Mouse (Mus musculus) heart, embryonic 12.5 days (tissue): ENCODE measurements around the gene Creb5. TPM values are rescaled to one million over a fixed set of nuclear protein-coding genes. Genes with fewer than 3 reads are reported as not detected.

Experiments used
- ATAC-seq: fragments of 200-750 bp; cut with Nextera tagmentation; 2 replicates; pipeline ENCODE4 v1.8.0; 2017; ENCODE audit warnings: moderate TSS enrichment, moderate library complexity; ENCODE audit not compliant: insufficient number of reproducible peaks, low FRiP score
- H3K27ac ChIP-seq: fragments of 300-500 bp; sonication (generic); 2 replicates; pipeline ENCODE4 v1.5.1; 2016; ENCODE audit warnings: mild to moderate bottlenecking, moderate library complexity; ENCODE audit not compliant: poor library complexity, severe bottlenecking
- H3K27me3 ChIP-seq: fragments of 300-500 bp; sonication (generic); replicated peaks from 2 replicates; pipeline ENCODE4 v1.6.1; 2016; ENCODE audit warnings: mild to moderate bottlenecking, moderate library complexity
- H3K36me3 ChIP-seq: fragments of 300-500 bp; sonication (generic); 2 replicates; pipeline ENCODE4 v1.6.1; 2016; ENCODE audit warnings: mild to moderate bottlenecking, moderate library complexity
- H3K4me1 ChIP-seq: fragments of 300-500 bp; sonication (generic); replicated peaks from 2 replicates; pipeline ENCODE4 v1.6.1; 2016; ENCODE audit warnings: mild to moderate bottlenecking
- H3K4me2 ChIP-seq: fragments of 300-500 bp; sonication (generic); 2 replicates; pipeline ENCODE4 v1.6.1; 2016; ENCODE audit warnings: mild to moderate bottlenecking, moderate library complexity
- H3K4me3 ChIP-seq: fragments of 300-500 bp; sonication (generic); 2 replicates; pipeline ENCODE4 v1.5.1; 2016; ENCODE audit warnings: mild to moderate bottlenecking
- H3K9ac ChIP-seq: fragments of 300-500 bp; sonication (generic); 2 replicates; pipeline ENCODE4 v1.6.1; 2016; ENCODE audit warnings: mild to moderate bottlenecking, moderate library complexity
- H3K9me3 ChIP-seq: fragments of 300-500 bp; sonication (generic); replicated peaks from 2 replicates; pipeline ENCODE4 v1.6.1; 2016; ENCODE audit warnings: mild to moderate bottlenecking, moderate library complexity
- WGBS: fragments of 180-500 bp; shearing (Covaris S2); methylation state at CpG from one replicate; pipeline ENCODE4 v1.1.7; 2016; 5-methylcytosine and 5-hydroxymethylcytosine counted together
- polyA plus RNA-seq: library from polyadenylated mRNA; unstranded; fragments of >200 nt; fragmentation: Nextera tagmentation; extraction: Ambion mirVana; gene quantifications from 2 replicates; pipeline ENCODE4 v1.2.1, GENCODE M21; 2016

The Creb5 gene
- polyA plus RNA-seq, 1 experiment from 2014 or later, result 34.9 TPM

DNA sequence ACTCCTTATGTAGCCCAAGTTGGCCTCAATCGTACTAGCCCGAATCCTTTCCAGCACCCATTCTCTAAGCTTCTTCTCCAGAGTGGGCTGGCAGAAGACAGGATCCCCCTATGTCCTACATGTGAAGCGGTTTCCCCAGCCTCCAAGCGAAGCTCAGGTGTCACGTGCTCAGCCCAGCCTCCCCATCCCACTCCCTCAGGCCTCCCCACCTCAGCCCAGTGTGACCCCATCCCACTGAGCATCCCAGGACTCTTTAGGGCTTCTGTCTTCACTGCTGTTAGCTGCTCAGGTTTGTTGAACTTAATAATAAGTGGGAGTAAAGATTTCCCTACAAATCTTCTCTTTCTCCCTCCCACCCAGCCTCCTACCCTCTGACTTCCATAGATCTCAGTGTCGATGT, 261.2 kb downstream of the Creb5 start:
- H3K27me3 ChIP-seq, result no peaks in the 10 kb centered on the region
- H3K4me2 ChIP-seq, result no peak overlapping the region
- peaks cover 29% of the 10 kb centered on the region for H3K4me1 ChIP-seq
- H3K4me3 ChIP-seq, result no peak overlapping the region
- H3K36me3 ChIP-seq, result no peaks in the 10 kb centered on the region
- H3K9ac ChIP-seq, result no peak overlapping the region
- H3K27ac ChIP-seq, result no peak overlapping the region
- ATAC-seq, result no peak
- 0 out of 2 replicates have a peak, but pooled peaks cover 3% of the 10 kb centered on the region for H3K9me3 ChIP-seq
- WGBS, result 63% methylated on average over 6 of the region's 6 CpGs

DNA sequence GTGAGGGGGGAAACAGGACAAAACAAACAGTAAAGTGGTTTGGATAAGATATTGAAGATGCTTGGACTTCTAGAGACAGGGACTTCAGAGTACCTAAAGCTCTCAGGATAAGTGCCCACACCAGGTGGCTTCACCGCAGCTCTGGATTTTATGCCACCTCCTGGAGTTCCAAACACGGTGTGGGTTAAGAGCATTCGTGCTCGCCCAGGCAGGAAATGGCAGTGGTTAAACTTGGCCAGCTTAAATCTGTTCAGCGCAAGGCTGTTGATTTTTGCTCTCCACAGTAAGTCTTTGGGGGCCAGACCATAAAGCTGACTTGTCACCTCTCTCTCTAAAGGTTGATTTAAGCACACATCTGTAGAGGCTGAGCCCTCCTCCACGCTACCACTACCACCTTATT, 262.3 kb downstream of the Creb5 start:
- H3K36me3 ChIP-seq, result no peaks in the 10 kb centered on the region
- H3K27me3 ChIP-seq, result no peaks in the 10 kb centered on the region
- H3K27ac ChIP-seq, result no peak overlapping the region
- no peak overlapping the region for H3K9ac ChIP-seq
- ATAC-seq, result no peak
- no peak overlapping the region for H3K4me2 ChIP-seq
- H3K4me1 ChIP-seq, result peaks cover 29% of the 10 kb centered on the region
- no peak overlapping the region for H3K4me3 ChIP-seq
- 0 out of 2 replicates have a peak, but pooled peaks cover 2% of the 10 kb centered on the region for H3K9me3 ChIP-seq
- WGBS, result 66% methylated on average over 6 of the region's 6 CpGs

DNA sequence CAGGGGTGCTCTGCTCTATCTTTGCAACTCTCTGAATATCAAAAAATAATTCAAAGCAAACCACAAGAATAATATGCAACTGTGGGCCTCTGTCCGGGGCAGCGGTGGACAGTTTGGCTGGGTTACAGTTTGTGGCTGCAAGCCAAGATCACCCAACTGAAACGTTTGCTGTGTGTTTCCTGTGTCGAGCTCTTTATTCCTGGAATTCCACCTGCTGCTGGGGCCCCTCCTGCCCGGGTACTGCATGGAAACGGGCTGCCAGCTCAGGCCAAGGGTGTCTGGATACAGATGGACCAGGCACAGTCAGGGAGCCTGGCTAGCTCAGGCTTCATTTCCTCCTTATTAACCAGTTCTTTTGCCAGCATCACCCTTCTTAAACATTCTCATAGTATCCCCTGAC, 269.0 kb downstream of the Creb5 start:
- H3K4me2 ChIP-seq, result 0 out of 2 replicates have a peak overlapping the region, but pooled peaks have one; percentile 0
- H3K9ac ChIP-seq, result no peak overlapping the region
- H3K4me3 ChIP-seq, result no peak overlapping the region
- ATAC-seq, result no peak
- no peaks in the 10 kb centered on the region for H3K9me3 ChIP-seq
- H3K27ac ChIP-seq, result no peak overlapping the region
- 16% methylated on average over 6 of the region's 6 CpGs for WGBS
- no peaks in the 10 kb centered on the region for H3K36me3 ChIP-seq
- H3K27me3 ChIP-seq, result no peaks in the 10 kb centered on the region
- peaks cover 16% of the 10 kb centered on the region for H3K4me1 ChIP-seq

DNA sequence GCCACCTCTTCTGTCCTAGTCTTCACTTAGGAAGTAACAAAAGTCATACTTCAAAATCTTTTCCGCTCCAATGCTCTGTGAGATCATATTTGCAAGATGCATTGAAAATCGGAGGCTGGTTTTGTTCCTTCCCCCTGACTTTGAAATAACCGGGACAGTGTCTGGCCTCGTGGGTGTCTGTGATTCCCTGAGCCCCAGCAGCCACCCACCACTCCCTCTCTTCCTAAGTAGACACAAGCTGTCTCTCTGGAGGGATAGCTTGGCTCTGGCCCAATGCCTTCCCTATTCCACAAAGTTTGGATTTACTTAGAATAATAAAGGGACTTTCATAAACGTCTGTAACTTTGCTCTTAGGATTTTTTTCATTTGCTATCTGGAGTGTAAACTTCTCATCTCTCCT, 273.9 kb downstream of the Creb5 start:
- no peak overlapping the region for H3K27ac ChIP-seq
- H3K4me1 ChIP-seq, result peaks cover 34% of the 10 kb centered on the region
- no peaks in the 10 kb centered on the region for H3K9me3 ChIP-seq
- no peaks in the 10 kb centered on the region for H3K27me3 ChIP-seq
- no peak overlapping the region for H3K4me3 ChIP-seq
- 0 out of 2 replicates have a peak overlapping the region, but pooled peaks have one; percentile 18 for H3K9ac ChIP-seq
- ATAC-seq, result no peak
- no peaks in the 10 kb centered on the region for H3K36me3 ChIP-seq
- no peak overlapping the region for H3K4me2 ChIP-seq
- WGBS, result 56% methylated on average over 5 of the region's 5 CpGs

DNA sequence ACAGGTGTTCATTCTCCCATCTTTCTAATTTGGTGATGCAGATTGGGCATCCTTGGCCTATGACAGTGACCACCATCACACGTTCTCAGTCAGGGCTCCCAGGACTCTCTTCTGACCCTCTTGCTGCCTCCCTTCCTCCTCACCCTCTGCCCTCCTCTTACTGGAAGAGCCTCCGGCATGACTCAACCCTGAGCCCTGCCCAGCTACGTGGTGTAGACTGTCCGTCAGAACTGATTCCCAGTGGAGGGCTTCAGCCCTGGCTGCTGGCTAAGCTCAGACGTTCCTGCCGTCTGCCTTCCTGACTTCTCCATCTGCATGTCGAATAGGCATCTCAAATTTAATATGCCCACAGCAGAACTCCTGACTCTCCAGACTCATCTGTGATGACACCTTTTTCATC, 275.5 kb downstream of the Creb5 start:
- no peak overlapping the region for H3K27ac ChIP-seq
- H3K4me1 ChIP-seq, result peaks cover 40% of the 10 kb centered on the region
- 46% methylated on average over 7 of the region's 7 CpGs for WGBS
- H3K36me3 ChIP-seq, result no peaks in the 10 kb centered on the region
- H3K4me2 ChIP-seq, result no peak overlapping the region
- H3K9ac ChIP-seq, result no peak overlapping the region
- no peaks in the 10 kb centered on the region for H3K9me3 ChIP-seq
- H3K27me3 ChIP-seq, result no peaks in the 10 kb centered on the region
- peak; percentile 51; the same call in 1 of the 2 replicates for ATAC-seq
- no peak overlapping the region for H3K4me3 ChIP-seq

DNA sequence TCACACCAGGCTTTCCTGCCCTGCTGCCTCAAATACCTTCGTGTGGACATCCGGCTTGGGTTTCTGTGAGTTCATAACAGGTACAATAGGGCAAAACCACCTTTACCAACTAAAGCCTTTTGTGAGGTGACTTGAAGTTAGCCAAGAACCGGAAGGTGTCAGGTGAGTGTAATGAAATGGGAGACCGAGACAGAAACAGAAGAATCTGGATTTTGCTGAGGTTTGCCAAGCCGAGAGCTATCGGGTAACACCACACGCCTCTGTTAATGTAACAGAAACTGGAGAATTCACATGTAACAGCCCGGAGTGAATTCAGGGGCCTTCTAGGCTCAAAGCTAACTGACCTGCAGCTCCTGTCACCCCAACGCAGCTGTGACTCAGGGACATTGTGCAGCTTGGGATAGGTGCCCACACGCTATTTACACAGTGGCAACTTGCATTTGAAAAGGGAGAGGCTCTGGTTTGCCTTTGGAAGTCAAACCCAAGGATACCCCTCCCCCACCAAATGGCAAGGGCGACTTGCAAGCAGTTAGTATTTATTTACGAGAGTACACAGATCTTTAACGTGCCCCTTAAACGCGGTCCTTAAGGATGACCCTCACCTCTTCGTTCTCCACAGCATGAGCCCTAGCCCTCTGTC, 276.6 kb downstream of the Creb5 start:
- 81% methylated on average over 16 of the region's 16 CpGs for WGBS
- Histone ChIP-seq H3K27ac (no peak overlapping the region), H3K36me3 (no peaks in the 10 kb centered on the region), H3K4me1 (peaks cover 45% of the 10 kb centered on the region), H3K4me2 (no peak overlapping the region), H3K9ac (no peak overlapping the region), H3K27me3 (no peaks in the 10 kb centered on the region), H3K9me3 (no peaks in the 10 kb centered on the region), H3K4me3 (no peak overlapping the region)
- ATAC-seq, result no peak

DNA sequence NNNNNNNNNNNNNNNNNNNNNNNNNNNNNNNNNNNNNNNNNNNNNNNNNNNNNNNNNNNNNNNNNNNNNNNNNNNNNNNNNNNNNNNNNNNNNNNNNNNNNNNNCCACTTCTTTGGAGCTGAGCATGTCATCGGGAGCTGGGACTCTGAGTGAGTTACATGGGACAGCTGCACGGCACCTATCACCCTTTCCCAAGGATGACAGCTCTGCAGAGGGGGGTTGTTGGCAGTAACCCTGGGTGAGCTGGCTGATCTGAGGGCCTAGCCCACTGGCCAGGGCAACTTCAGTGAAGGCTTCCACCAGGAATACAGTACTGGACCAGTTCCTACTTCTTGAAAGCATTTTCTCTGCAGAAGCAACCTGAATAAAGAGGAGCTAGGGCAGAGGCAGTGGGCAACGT, 282.4 kb downstream of the Creb5 start:
- Histone ChIP-seq H3K27ac (no peak overlapping the region), H3K9ac (no peak overlapping the region), H3K4me1 (peaks cover 56% of the 10 kb centered on the region)

DNA sequence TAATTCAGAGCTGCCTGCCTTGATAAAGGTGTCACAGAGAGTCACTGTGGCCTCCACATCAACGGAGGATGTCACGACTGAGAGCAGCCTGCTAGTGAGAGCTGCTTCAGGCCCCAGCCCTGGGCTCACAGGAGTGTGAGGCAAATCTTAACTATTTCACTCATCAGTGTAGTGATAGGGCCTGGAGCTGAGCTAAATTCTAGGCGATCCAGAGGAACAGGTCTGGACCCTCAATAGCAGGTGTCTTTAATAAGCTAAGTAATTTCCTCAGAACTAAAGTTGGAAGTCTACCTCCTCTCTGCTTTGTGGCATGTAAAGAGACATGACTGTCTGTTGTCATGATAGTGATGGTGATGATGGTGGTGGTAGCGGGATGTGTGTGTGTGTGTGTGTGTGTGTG, 283.8 kb downstream of the Creb5 start:
- H3K4me3 ChIP-seq, result no peak overlapping the region
- no peaks in the 10 kb centered on the region for H3K36me3 ChIP-seq
- H3K9me3 ChIP-seq, result no peaks in the 10 kb centered on the region
- H3K4me2 ChIP-seq, result no peak overlapping the region
- 68% methylated on average over 4 of the region's 4 CpGs for WGBS
- no peak for ATAC-seq
- no peak overlapping the region for H3K9ac ChIP-seq
- no peak overlapping the region for H3K27ac ChIP-seq
- H3K4me1 ChIP-seq, result peaks cover 60% of the 10 kb centered on the region
- H3K27me3 ChIP-seq, result no peaks in the 10 kb centered on the region

More for the DNA sequence above, 282.4 kb downstream of the Creb5 start:
- ATAC-seq, result no peak
- 26% methylated on average over 3 of the region's 3 CpGs for WGBS
- no peak overlapping the region for H3K4me2 ChIP-seq
- H3K9me3 ChIP-seq, result no peaks in the 10 kb centered on the region
- H3K27me3 ChIP-seq, result no peaks in the 10 kb centered on the region
- H3K4me3 ChIP-seq, result no peak overlapping the region
- no peaks in the 10 kb centered on the region for H3K36me3 ChIP-seq

DNA sequence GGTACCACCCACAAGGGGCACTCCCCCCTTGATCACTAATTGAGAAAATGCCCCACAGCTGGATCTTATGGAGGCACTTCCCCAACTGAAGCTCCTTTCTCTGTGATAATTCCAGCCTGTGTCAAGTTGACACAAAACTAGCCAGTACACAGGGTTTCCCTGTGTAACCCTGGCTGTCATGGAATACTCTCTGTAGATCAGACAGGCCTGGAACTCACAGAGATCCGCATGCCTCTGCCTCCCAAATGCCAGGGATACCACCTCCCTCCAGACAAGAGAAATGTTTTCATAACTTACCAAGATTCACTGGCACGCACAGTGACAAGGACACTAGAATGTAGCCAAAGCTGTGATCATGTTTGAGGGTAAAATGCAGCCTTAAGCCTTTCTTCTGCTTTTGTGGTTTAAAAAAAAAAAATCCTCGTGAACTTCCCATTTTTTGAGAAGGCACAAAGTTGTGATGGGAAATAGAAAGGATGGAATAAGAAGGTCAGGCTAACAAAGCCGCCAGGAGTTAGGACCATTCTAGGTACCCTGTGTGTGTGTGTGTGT, 284.6 kb downstream of the Creb5 start:
- no peak overlapping the region for H3K4me3 ChIP-seq
- 0 out of 2 replicates have a peak overlapping the region, but pooled peaks have one; percentile 96 for H3K27ac ChIP-seq
- no peak for ATAC-seq
- no peaks in the 10 kb centered on the region for H3K9me3 ChIP-seq
- no peak overlapping the region for H3K9ac ChIP-seq
- H3K4me2 ChIP-seq, result no peak overlapping the region
- H3K27me3 ChIP-seq, result no peaks in the 10 kb centered on the region
- peaks cover 59% of the 10 kb centered on the region for H3K4me1 ChIP-seq
- peaks cover 4% of the 10 kb centered on the region; the same call in 1 of the 2 replicates for H3K36me3 ChIP-seq
- WGBS, result 75% methylated on average over 4 of the region's 4 CpGs

DNA sequence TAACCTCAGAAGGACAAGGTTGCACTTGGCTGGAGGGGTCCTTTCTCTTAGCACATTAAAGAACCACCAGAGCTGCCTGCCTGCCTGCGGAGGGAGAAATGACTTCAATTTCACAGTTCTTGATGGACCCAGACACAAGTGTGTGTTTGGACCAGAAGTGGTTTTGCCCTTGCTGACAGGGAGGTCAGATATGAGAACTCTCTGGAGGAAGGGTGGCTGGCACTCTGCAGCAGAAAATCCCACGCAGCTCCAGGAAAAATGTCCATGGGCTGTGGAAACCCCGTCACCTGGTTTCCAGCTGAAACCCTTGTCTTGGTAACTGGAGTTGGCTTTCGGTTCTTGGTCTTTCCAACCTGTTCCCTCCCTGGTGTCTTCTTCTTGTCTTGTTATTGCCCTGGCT, 285.4 kb downstream of the Creb5 start:
- H3K9me3 ChIP-seq, result no peaks in the 10 kb centered on the region
- H3K9ac ChIP-seq, result peak overlapping the region; percentile 81; the same call in 1 of the 2 replicates
- H3K4me2 ChIP-seq, result peak overlapping the region; percentile 73
- no peaks in the 10 kb centered on the region for H3K27me3 ChIP-seq
- ATAC-seq, result no peak; the same call in 1 of the 2 replicates
- WGBS, result 34% methylated on average over 4 of the region's 4 CpGs
- peak overlapping the region; percentile 96 for H3K27ac ChIP-seq
- peaks cover 5% of the 10 kb centered on the region; the same call in 1 of the 2 replicates for H3K36me3 ChIP-seq
- H3K4me3 ChIP-seq, result no peak overlapping the region
- H3K4me1 ChIP-seq, result peaks cover 52% of the 10 kb centered on the region

DNA sequence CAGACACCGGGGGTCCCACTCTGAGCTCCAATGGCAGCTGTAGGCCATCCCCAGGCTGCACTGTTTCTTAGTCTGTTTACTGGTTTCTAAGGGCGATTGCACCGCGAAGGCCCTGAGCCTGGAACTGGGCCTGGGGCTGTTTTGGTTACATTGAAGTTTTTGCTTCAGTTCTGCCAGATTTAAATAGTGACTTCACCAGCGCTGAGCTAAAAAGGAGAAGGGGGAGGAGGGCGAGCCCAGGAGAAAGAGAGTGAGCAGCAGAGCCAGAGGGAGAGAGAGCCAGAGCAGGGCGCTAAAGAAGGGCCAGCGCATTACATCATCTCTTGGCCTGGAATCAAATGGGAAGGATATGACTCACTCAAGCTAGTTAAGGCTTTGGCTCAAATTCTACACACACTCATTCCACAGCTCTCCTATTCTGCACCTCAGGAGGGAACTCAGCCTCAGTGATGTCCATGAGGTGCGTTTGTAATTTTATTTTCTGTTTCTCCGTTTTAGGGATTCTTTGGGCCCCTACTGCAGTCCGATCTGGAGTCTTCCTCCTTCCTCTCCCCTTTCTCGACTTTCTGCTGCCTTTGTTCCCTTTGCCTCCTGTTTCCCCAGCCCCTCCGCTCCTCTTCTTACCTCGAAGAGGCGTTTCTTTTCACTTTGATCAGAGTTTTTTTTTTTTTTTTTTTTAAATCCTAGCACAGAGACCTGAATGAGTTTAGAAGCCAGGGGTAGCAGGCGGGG, 286.1 kb downstream of the Creb5 start:
- no peaks in the 10 kb centered on the region for H3K9me3 ChIP-seq
- H3K27ac ChIP-seq, result peak overlapping the region; percentile 96
- peak overlapping the region; percentile 81 for H3K9ac ChIP-seq
- no peaks in the 10 kb centered on the region for H3K27me3 ChIP-seq
- WGBS, result 4% methylated on average over 15 of the region's 16 CpGs
- H3K4me3 ChIP-seq, result peak overlapping the region; percentile 55
- peak; percentile 90 for ATAC-seq
- peaks cover 47% of the 10 kb centered on the region for H3K4me1 ChIP-seq
- H3K4me2 ChIP-seq, result peak overlapping the region; percentile 73
- peaks cover 5% of the 10 kb centered on the region; the same call in 1 of the 2 replicates for H3K36me3 ChIP-seq
